Mouse (Mus musculus) urinary bladder, postnatal 14 days (tissue): ENCODE results near the gene Clmn.
A peak's percentile ranks its signal among the peaks of the same experiment; 100 is the strongest.

ENCODE experiments used
- DNase-seq: peaks from one replicate; pipeline ENCODE4 v3.0.0; 2021; ENCODE audit warnings: low spot score

The Clmn gene

GRCm38 (mm10) chr12:104879577-104879989, 14.7 kb upstream of the Clmn start:
- DNase-seq = no peak

DNA sequence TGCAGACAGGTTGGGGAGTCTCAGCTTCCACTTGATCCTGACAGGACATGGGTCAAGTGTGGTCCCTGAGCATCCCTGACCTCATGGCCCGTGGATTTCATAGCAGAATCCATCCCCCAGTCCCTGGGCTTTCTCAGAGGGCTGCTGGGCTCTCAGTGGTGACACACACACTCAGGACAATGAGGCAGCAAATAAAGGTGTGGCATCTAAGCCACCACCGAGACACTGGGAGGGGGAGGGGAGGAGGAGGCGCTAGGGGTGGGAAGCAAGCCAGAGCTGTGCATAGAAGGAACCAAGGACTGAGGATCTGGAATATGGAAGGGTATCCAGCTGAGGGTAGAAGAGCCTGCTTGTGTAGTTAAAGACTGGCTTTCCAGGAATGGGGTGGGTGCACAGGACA, 11.2 kb upstream of the Clmn start:
- no peak for DNase-seq

- no peak for DNase-seq
Measured at GRCm38 (mm10) chr12:104871987-104872386, 7.1 kb upstream of the Clmn start.

GRCm38 (mm10) chr12:104869737-104870136, 4.9 kb upstream of the Clmn start:
- DNase-seq = no peak

GRCm38 (mm10) chr12:104868430-104868829, 3.6 kb upstream of the Clmn start:
- no peak for DNase-seq

DNA sequence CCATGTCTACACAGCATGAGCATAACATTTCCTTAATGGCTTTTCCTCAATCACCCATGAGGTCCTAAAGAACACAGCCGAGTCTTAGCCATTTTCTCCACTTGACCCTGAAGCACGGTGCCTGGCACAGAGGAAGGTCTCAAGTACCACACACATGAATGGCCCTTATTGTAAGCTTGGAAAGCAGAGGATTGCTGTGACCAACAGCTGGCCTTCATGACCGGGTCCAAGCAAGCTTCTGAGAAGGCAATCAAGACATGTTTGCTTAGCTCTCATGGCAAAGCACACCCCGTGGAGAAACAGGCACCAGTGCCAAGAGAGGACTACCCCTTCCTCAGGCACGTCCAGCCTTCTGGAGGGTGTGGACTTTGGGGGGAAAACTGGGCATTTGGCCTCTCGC, 3.0 kb upstream of the Clmn start:
- DNase-seq = no peak

- DNase-seq = no peak
Measured at GRCm38 (mm10) chr12:104865166-104865535, 275 bp upstream of the Clmn start.

- no peak for DNase-seq
Measured at GRCm38 (mm10) chr12:104863653-104864052, 1.2 kb downstream of the Clmn start.

GRCm38 (mm10) chr12:104859140-104859539, 5.7 kb downstream of the Clmn start:
- DNase-seq = no peak

- no peak for DNase-seq
Measured at GRCm38 (mm10) chr12:104858732-104859131, 6.1 kb downstream of the Clmn start.

- no peak for DNase-seq
Measured at GRCm38 (mm10) chr12:104857614-104858013, 7.3 kb downstream of the Clmn start.

GRCm38 (mm10) chr12:104856540-104856939, 8.3 kb downstream of the Clmn start:
- DNase-seq = peak; percentile 23

- no peak for DNase-seq
Measured at GRCm38 (mm10) chr12:104855548-104855947, 9.3 kb downstream of the Clmn start.

DNA sequence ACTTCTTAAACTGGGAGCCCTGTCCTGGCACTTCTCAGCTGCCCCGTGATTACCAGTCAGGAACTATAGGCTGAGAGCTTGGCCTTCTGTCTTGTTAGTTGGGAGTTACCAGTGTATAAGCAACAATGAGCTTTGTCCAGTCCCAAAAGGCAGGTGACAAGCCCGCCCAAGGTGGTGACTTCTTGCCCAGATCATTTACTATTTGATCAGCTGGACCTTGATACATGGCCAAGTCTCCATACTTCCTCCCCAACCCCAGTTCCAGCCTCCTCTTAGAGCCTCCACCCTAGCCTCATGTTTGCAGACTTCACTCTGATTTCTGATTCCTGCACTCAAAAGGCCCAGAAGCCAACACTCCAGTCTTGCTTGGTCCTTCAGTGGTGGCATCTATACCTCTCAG, 10.1 kb downstream of the Clmn start:
- no peak for DNase-seq

GRCm38 (mm10) chr12:104853374-104853773, 11.5 kb downstream of the Clmn start:
- DNase-seq = no peak

DNA sequence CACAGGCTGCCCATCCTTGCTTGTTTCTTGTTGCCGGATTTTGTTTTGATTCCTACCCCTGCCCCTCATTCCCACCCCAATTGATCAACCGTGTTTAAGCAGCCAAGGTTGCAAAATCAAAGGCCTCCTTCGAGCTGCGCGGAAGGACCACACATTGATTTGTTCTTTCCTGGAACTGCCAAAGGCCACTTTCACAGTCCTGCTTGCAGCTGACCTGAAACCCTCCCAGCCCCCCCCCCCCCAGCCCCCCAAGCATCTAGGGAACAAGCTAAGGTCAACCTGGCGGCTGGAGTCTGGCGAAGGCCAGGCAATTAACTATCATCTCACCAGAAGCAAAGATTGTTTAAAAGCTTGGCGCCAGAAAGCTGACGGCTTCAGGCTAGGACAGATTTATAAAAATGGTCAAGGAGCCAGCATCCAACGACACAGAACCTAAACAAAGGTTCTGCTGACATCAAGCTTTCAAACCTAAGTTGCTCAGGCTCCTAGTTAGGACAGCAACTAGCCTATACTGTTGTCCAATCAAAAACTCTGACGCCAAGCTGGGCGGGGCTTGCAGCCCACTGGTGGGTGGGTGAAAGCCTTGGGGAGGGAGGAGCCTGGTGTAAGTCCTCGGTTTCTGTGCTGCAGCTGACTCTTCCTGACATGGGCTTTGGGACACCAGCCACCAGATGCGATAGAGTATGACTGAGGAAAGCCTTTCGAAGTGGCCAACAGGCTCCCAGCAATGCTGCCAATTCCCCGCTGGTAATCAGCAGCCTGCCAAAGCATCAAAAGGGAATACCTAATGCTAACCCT, 13.0 kb downstream of the Clmn start:
- DNase-seq = peak; percentile 70

DNA sequence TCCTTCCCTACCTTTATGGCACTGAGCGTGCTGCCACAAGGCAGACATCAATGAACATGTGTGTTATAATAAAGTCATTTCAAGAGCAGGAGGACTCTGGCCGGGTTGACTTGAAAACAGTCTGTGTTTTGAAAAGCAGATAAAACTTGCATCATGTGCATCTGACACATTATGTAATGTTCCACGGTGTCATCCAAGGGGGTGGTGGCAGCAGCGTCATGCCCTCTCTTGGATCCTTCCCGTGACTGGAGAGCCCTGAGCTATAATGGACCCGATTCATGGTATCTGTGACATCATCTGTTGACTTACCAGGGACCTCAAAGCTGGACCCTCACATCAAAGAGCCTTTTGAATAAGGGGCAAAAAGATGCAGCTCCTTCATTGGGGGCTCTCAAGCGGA, 14.8 kb downstream of the Clmn start:
- DNase-seq = no peak

DNA sequence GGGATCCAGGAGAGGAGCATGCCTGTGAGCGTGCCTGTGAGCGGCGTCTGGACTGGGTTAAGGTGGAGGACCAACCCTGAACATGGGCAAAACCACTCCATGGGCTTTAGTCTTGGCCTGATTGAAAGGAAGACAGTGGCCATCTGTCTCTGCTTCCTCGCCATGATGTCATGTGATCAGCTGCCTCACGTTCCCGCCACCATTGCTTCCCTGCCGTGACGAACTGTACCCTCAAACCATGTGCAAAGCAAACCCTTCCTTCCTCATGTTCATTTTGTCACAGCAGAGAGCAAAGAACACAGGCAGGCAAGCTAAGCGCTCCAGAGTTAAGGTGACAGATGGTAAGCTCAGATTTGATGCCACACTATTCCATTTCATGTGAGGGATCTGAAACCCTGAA, 16.2 kb downstream of the Clmn start:
- DNase-seq = no peak

GRCm38 (mm10) chr12:104847227-104847626, 17.6 kb downstream of the Clmn start:
- DNase-seq = no peak

- DNase-seq = peak; percentile 64
Measured at GRCm38 (mm10) chr12:104845707-104846106, 19.2 kb downstream of the Clmn start.

DNA sequence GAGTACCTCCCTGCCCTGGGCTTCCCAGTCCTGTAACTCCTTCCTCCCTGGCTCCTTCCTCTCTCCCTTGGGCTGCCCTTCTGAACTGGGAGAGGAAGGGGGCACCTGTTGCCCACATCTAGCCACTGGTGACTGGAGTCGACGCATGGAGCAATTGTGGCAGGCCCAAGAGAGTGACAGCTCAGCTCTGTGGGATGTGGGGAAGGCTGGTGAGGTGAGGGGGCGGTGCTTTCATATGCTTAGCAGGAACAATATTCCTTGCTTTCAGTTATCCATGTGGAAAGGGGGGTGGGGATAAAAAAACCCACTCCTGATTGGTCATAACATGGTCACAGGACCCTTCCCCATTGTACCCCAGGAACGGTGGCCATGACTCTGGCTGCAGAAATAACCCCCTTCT, 19.9 kb downstream of the Clmn start:
- no peak for DNase-seq

DNA sequence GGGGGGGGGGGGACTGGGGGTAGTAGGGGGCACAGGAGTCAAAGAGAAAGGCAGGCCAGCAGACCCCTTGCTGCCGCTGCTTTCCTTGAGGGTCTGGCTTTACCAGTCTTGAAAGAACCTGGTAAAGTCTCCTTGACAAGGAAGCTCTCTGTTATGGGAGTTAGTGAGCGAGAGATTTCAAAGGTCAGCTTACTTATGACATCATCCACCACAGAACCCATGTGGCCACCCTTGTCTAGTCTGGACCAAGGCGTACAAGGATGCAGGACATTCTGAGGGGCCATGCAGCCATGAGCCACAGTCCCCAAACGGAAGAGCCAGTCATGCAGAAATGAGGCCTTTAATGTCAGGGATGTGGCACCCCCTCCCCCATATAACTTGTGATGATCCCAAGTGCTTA, 20.6 kb downstream of the Clmn start:
- no peak for DNase-seq

DNA sequence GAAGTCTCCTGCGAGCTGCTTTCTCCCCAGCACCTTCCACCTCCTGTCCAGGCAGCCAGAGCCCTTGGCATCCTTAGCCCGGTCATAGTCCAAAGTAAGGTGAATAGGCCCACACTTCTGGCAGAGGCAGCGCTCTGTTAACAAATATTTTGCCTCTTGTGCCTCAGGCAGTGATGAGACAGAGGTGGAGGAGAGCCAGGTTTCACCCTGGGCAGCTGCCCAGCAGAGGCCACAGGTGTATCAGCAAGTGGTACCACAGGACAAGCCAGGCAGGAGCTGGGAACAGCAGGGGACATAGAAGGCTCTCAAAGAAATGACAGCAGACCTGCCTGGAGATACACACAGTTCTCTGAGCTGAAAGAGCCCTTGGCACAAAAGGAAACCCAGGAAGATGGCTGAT, 23.6 kb downstream of the Clmn start:
- DNase-seq = no peak

DNA sequence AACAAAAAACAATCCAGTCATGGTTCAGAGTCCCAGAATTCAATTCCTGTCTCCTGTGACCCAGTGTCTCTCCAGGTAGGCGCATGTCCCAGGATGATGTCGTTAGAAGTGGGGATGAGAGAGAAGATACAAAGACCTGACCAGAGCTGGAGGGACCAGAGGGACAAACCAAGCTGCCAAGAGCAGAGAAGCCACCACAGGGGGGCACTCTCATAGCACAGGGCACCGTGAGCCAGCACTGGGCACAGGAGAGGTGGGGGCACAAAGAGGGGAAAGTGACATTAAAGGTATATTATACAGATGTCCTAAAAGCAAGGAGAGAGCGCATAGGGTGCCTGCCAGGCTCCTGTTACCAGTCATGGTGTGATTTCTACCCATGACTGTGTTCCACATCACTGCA, 25.9 kb downstream of the Clmn start:
- no peak for DNase-seq
